Mouse (Mus musculus) T-helper 1 cell (primary cell): ENCODE data around the gene Map7d1.

ENCODE experiments used
- in situ Hi-C: fragments of 300-600 bp; cut with MboI, MseI; formaldehyde crosslinking; loops from one replicate; pipeline ENCODE4 v1.15.1; 2025; ENCODE audit warnings: high pct_unique_total_duplicates

Gene Map7d1

DNA sequence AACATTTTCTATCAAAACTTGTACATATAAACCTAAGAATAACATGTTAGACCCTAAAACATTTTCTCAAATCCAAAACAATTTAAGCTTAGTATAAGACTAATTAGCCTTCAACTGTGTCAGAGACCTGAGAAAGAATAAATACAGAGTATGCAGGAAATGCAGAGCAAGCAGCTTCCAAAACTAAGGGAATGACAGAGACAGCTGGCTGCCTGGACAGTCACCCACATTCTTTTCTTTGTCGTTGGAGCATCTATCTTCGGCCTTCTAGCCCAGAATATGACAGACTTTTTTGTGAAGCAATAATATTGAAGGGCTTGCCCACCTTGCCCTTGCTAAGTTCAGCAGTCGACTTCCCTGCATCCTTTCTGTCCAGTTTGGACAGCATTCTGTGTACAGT lies 13.1 kb upstream of the Map7d1 start:
- in situ Hi-C loops = no loop called here

DNA sequence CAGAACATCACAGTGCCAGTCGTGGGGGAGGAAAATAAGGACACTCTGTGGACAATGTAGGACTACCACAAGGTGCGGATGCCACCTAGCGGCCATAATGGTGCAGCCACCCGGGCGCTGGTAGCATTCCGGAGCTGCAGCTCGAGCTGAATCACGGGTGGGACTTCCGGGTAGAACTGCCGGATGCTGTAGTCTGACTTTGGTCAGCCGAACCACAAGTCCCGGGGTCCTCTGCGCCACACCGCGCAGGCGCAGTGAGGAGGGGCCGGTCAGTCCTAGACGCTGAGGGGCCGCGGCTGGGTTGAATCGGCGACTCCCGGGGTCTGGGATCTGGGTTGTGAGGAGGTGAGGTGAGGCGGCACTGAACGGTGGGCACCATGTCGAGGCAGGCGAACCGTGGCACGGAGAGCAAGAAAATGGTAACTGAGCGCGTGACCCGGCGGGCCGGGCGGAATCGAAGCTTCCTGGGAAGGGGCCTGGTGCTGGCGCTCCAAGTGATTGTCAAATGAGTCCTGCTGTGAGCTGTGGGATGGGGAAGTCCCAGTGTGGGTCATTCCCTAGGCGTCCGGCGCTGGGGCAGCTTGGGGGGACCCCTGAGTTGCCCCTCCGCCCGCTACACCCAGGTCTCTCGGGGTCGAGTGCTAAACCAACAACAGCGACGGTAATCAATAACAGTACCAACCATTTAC lies 6.1 kb upstream of the Map7d1 start, which contains the start of gene Trappc3:
Gene Trappc3, plus strand, starts transcription at position 207 of the 689 bp plus-strand sequence.
- in situ Hi-C loops = loop anchor here (5.0 kb wide), 1 partner anchor 35 kb away; no protein-coding TSS in a partner anchor

DNA sequence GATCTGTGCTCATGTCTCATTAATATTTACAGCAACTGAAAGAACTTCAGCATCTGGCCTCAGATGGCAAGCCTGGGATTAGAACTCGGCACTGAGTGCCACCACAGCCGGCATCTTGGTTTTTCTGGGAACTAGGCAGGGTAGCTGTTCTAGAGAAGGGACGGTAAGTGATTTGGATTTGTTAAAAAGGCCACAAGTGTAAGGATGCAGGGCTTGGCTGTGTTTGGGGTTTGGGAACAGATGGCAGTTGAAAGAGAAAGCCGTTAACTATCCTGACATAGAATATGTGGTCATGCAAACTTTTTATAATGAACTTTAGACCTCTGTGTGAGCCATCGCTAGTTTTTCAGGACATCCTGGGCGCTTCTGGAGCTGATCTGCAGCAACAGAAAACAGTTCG lies 5.5 kb upstream of the Map7d1 start:
- in situ Hi-C loops = loop anchor here (5.0 kb wide), 1 partner anchor 34 kb away; no protein-coding TSS in a partner anchor

DNA sequence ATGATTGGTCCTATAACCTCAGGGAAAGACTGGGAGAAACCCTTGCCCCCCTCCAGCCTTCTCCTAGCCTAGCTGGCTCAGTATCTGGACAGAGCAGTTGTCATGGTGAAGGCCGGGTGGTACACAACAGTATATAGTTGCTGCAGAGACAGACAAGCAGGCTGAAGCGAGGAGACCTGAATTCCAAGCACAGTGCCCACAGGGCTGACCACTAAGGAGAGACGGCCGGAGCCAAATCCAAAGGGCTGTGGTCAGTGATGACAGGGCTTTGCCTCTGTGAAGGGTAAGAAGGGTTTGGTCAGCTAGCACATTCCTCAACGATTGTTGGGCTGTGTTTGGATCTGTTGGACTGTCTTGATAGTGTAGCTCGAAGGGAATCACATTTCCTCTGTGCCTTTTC lies 5.1 kb upstream of the Map7d1 start:
- in situ Hi-C loops = loop anchor here (5.0 kb wide), 1 partner anchor 34 kb away; no protein-coding TSS in a partner anchor

DNA sequence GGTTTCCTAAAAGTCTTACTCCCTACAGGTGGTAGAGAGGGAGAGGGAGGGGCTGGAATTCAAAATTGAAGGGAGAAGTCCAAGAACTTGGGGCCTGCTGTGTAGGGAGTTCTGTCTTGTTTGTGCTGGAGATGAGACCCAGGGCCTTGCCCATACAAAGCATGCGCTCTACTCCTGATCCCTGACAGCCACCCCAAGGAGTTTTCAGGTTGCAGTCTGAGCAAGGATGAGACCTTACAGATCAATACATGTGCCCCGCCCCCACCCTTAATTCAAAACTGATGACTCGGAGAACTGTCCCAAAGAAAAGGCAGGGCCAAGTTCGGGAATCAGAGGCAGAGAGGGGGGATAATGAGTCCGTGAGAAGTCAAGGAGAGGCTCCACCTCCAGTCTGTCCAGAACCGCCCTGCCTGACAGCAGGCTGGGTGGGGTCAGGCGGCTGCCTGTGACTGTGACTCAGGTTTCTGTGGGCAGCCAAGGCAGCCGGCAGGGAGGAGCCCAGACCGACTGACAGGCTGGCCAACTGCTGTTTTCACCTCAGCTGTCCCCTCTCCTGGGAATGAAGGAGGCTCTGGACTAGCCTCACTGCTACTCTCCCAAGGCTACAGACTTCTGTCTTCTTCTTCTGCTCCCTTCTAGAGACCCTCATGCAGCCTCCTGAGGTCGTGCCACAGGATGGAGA lies 4.5 kb upstream of the Map7d1 start:
- in situ Hi-C loops = loop anchor here (5.0 kb wide), 1 partner anchor 33 kb away; no protein-coding TSS in a partner anchor

DNA sequence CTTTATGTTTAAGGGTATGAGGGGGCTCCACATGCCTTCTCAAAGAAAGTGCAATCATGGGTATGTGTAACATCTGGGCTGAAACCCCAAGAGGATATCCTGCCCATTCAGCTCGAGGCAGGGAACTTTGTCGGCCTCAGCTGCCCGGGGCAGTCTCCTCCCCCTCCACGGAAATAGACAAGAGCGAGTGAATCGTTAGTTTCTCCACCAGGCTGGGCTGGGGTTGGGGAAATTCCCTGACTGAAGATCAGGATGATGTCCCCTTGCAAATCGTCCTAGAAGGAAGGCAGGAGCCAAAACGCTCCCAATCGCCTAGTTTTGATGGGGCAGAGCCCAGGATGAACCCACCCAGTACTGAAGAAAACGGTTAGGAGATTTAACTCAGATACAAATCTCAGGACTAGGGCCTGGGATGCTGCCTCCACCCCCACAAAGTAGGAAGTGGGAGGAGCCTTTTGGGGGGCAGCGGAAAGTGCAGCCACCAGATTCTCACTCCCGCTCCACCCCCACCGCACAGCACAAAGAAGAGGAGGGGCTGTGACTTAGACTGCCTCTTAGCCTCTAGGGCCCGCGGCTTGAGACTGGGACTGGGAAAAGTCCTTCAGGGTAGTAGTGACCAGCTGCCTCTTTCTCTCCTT lies 3.5 kb upstream of the Map7d1 start:
- in situ Hi-C loops = loop anchor here (5.0 kb wide), 1 partner anchor 32 kb away; no protein-coding TSS in a partner anchor

DNA sequence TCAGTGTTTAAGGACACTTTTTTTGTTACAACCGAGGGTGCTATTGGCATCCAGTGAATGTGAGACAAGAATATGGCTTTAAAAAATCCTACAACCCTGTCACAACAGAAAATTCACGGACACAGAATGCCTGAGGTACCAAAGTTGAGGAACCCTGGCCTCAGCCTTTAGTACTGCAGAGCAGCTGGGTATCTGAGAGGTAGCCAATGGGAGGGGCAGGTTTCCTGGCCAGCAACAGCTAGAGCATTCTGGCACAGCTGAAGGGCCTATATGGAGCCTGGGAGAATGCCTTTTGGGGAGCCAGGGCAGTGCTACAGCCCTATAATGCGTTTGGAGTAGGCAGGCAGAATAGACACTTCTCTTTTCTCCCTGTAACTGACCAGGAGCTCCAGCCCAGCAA lies 2.9 kb upstream of the Map7d1 start:
- in situ Hi-C loops = no loop called here

DNA sequence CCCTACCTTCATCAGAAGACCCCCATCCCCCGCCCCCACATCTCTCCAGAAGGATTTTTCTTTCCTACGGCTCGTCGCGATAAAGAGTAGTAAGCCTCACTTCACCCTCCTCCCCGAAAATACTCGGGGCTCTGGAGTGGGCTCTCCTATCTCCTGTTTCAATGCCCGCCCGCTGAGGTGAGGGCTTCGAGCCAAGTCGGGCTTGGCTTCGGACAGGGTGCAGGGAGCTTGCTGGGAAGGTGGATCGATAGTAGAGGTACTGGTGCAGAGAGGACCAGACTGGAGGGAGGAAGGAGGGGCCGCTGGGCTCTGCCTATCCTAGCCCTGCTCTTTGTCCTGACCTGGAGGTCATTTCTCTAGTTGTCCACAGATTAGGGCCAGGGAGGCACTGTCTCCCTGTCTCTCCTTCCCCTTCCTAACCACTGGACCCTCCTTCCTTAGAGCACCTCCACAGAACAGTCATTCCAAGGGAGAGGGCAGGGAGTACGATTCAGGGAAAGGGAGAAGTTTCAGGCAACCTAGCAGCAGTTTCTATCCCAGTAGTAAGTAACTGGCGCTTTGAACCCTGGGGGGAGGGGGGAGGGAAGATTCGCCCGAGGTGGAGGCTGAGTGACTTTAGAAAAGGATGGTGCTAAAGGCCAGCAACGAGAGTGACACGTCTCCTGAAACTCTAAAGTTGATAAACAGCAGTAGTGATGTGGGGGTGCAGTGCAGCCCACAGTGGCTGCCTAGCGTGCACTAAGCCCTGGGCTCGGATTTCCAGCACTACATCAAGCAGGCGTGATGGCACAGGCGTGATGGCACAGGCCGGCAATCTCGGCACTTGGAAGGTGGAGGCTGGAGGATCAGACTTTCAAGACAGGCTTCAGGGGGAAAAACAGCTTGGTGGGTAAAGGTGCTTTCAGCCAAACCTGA lies 1.1 kb upstream of the Map7d1 start:
- in situ Hi-C loops = no loop called here

DNA sequence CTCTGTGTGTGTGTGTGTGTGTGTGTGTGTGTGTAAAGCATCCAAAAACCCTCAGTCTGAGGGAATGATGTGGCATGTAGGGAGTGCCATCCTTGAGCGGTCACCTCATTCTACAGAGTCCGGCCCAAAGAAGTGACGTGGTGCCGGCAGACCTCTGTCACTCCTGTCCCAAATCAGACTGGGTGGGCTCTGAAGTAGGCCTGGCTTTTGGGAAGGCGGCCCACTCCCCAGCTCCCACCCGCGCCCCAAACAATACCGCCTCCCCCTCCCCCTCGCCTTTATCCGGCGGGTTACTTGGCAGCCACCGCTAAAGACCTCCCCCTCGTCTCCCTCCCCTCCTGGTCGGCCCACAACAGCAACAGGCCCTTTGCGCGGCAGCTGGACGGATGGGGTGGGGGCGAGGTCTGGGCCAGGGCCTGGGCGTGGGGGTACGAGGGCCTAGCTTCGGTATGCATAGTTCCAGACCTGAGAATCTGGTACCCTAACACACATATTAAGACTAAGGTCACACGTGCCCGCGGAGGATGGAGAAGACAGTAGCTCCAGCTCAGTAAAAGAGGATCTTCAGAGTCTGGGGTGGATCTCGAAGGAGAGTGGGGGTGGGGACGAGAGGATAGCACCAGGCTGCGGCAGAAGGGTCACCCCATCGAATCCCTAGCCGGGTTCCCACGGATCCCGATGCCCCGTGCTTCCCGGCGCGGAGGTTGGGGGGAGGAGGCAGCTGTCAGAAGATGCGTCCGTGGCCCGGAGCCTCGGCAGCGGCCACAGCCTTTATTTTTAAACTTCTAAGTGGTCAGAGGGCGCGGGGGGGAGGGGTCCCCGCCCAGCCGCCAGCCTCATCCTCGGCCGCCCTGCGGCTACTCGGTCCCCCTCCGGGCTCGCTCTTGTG lies 786 bp downstream of the Map7d1 start:
- in situ Hi-C loops = no loop called here

DNA sequence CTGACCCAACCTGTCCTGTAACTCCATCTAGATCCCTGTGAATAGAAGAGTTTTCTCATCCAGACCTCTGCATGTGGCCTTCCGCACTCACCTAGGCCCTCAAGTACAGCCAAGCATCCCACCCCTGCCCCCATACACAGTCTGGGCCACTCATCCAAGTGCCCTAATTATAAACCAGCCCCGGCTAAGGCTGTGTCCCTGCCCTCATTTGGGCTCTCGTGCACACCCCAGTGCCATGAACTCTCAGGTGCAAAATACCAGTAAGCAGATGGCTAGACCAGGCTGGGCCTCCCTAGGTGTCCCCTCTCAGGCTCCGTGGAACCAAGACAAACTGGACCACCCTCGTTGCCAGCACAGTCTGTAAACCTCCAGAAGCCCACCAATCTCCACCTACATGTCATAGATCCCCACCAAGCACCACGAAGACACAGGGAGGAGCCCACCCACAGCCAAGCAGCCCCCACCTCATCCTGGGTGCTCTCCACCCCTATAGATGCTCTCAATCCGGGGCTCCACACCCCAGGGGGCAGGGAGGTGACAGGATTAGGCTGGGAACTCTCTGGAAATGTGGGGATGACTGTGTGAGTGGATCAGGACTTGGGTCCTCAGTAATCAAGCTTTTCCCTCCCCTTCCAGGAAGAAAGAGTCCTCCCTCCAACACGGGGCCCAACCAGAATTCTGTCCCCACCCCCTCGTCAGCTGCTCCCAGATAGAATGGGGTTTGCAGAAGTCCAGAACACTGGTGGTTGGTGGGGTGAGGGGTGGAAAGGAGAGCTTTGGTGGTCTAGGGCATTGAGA lies 1.6 kb downstream of the Map7d1 start:
- in situ Hi-C loops = no loop called here

DNA sequence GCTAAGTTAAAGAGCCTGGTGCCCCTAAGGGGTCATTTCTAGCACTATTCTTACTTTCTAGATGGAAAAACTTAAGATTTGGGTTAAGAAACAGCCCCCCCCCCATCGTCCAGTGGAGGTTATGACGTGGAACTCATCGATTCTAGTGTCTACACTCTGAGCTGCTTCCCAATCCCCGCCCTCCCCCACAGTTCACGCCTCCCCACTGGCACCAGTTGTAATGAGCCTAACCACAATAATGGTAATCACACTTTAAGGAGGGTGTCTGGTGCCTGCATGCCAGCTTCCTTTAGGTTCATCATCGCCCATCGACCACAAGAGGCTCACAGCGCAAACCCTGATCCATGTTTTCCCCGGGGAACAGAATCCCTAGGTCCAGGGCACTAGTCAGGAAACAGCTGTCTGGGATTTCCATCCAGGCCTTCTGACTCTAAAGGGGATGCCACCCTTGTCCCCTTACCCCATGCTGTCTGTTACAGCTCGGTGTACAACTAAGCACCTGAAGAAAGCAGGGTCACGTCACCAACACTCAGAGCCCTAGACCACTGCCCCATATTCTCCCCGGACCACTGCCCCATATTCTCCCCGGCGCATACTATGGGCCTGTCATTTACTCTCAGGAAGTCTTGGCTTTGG lies 2.4 kb downstream of the Map7d1 start:
- in situ Hi-C loops = no loop called here

DNA sequence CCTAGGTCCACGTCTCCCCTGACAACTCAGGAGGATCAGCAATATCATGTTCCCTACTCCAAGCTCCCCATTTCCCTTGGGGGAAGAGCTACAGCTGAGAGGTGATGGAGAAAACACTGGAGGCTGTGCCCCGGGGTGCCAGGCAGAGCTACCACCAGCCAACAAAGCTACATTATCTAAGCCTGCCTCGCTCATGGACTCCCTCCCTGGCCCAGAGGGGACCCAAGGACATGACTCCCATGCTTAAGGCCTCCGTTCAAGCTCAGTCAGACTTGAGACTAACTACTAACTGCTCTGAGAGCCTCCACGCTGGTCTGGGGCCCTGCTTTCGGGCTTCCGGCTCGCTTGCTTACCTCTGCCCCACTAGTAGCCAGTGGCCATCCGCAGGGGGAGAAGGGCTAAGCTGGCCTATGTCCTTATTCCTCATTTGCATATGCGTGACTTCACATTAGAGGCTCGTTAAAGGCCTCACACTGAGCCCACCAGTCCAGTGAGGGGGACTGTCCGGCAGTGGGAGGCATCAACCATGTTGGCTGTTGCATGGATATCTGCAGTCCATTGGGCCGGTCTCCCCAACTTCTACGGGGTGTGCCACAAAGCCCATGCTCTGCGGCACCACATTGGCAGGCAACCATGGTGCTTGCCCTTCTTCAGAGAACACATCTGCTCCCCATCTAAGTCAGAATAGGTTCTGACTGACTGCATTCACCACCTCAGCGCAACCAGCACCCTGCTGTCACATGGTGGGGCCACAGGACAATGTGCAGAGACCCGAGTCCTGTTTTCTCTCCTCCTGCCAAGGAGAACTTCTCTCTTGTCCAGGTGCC lies 3.5 kb downstream of the Map7d1 start:
- in situ Hi-C loops = no loop called here

DNA sequence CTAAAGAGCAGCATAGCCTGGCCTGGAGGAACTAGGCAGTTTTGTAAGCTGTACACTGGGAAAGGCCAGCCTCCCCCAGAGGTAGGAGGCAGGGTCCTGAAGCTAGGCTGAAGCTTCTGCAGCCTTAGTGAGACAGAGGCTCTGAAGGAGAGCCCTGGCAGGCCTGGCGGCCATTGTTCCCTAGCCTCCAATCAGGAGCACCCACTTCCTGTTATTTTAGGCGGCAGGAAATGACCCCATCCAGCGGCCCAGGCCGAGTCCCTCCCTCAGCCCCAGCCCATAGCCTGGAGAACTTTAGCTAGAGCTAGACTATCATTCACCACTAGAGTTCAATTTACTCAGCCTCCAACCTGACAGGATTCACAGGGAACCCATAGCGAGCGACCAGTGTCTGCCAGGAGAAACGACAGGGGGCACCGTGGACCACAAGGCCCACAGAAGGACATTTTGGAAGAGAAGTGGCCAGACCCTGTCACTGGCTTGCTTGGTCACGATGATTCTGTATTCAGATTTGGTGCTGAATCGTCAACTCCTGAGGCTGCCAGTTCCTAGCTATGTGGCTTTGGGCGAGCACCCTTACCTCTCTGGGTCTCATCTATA lies 4.4 kb downstream of the Map7d1 start:
- in situ Hi-C loops = no loop called here

DNA sequence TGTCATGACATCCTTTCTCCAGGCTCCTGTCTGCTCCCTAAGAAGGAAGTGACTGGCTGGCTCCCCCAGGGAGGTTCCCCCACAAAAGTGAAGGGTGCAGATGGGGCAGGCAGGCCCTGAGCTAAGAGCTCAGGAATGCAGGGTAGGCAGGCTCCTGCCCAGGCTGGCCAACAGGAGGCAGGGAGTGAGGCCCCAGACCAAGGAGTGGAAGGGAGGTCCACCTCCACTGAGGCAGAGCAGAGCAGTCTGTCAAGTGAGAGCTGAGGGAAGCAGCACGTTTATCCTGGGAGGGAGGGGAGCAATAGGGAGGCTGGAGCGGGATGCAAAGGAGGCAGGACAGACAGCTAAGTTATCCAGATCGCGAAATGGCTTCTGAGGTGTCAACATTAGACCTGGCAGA lies 5.5 kb downstream of the Map7d1 start:
- in situ Hi-C loops = no loop called here

DNA sequence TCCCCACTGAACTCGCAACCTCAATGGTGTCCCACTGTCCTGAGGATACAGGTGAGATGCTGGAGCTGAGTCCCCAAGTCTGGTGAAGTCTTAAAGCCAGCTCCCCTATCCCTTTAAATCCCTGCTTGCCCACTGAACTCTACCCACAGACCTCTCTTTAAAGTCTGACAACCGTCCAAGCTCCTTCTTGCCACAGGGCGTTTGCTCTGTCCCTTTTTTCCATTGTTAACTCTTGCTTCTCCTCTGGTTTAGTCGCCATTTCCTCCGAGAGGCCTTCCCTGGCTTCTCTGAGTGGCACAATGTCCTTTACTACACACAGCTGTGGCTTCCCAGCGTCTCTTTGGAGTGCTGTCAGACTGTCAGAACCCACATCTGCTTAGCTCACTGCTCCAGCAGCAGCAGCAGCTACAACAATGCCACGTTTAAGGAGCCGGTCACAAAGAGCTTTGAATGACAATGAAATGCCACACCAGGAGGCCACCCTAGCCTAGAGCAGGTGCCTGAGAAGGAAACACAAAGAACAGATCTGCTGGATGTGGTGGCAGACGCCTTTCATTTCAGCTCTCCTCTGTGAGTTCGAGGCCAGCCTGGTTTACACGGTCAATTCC lies 7.8 kb downstream of the Map7d1 start:
- in situ Hi-C loops = no loop called here

DNA sequence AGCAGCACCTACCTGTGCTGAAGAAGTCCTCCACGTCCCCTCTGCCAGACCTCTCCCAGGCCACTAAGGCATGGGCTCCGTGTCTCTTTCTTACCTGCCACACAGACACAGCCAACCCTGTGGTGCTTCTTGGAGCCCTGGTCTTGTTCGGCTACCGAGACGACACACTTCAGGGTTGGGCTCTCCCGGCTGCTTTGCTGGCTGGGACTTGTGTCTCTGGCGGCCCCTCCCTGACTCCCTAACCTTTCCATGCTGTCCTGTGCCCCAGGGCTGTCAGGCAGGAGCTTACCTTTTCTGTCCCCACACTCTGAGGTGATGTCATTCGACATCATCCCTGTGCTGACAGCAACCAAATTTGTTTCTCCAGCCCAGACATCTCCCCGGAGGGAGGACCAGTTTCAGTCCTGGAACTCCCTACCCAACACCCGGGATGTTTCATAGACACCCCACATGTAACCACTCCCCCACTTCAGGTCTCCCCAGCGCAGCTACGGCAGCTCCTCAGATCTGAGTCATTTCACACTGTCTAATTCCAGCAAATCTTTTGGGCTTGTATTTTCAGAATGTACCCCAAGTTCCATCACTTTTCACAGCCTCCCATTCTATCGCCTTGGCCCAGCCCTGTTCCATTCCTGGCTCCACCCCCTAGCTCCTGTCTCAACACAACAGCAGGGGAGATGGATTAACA lies 9.8 kb downstream of the Map7d1 start:
- in situ Hi-C loops = no loop called here

DNA sequence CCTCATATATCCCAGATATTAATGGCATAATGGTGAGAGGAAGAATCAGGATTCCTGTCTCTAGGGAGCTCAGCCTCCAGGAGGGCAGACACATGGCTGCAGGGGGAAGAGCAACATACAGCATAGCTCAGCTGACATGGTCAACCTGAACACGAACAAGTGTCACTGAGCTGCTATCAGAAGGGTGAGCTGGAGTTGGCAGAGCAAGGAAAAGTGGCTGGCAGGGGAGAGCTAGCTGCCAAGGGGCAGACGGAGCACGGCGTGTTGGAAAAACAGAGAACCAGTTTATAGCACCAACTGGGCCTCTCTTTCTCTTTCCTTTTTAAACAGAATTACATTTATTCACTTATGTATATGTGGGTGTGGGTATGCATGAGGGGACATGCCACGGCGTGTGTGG lies 13.6 kb downstream of the Map7d1 start:
- in situ Hi-C loops = no loop called here
